Mouse (Mus musculus): ENCODE measurements at regions not wholly inside any gene's neighbourhood (a gene's known extent, or its start where the extent isn't known, plus 50 kb on each side); places are given as distances from the start of the nearest gene placed in this dataset.

- TF ChIP-seq CTCF (IDR thresholded peaks at IDR 0.05; ENCODE audit: borderline replicate concordance, control insufficient read depth, extremely low read depth, insufficient read depth, low read length, poor library complexity) (no peak), POLR2A (IDR thresholded peaks at IDR 0.05; ENCODE audit: control insufficient read depth, extremely low read depth, insufficient read depth, low read length, poor library complexity) (no peak)
Measured at GRCm38 (mm10) chr7:64058282-64058872, 95.3 kb upstream of the Trpm1 start.
